Mouse (Mus musculus): ENCODE results near the gene Dap. TPM values are rescaled to one million over a fixed set of nuclear protein-coding genes. Genes with fewer than 3 reads are reported as not detected.
A peak's percentile ranks its signal among the peaks of the same experiment; 100 is the strongest.

Dap gene
- polyA plus RNA-seq, 1 experiment from 2014 or later: 67.2 TPM

DNA sequence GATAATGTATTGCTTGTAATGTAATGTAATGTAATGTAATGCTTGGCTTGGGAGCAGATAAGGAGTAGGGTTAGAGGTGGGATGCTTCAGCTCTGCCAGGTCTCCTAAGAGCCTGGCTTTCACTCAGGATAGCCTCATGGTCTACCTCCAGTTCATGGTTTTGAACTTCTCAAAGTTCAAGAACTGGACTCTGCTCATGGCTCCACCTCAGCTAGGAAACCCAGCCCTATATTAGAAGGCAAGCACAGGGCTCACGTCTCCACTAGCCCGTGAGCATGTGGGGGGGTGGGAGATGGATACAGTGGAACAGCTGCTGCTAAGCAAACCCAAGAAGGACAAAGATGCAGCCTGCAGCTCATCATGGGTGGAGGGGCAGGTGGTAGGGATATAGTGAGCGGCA, 61.6 kb downstream of the Dap start:
- ATAC-seq (ENCODE audit: insufficient number of reproducible peaks, low FRiP score, low TSS enrichment, low read depth): no peak
- H3K4me1 ChIP-seq (ENCODE audit: control insufficient read depth, insufficient read depth, low read length): no peaks in the 10 kb centered on the region

GRCm38 (mm10) chr15:31292627-31293026, 68.5 kb downstream of the Dap start:
- WGBS: 13% methylated on average over 3 of the region's 3 CpGs
- no peaks in the 10 kb centered on the region for H3K9me3 ChIP-seq (ENCODE audit: control insufficient read depth, low read length)
- no peak overlapping the region for H3K9ac ChIP-seq (ENCODE audit: low read length)
- H3K4me1 ChIP-seq (ENCODE audit: control insufficient read depth, insufficient read depth, low read length): peaks cover 15% of the 10 kb centered on the region; the same call in 1 of the 2 replicates
- DNase-seq (ENCODE audit: low spot score) (no peak), ATAC-seq (ENCODE audit: insufficient number of reproducible peaks, low FRiP score, low TSS enrichment, low read depth) (0 out of 2 replicates have a peak, but pooled peaks have one; percentile 47)
- H3K36me3 ChIP-seq (ENCODE audit: control insufficient read depth, insufficient read depth, low read length): no peaks in the 10 kb centered on the region
- H3K4me2 ChIP-seq (ENCODE audit: low read depth, severe bottlenecking): no peak overlapping the region
- no peak overlapping the region for H3K4me3 ChIP-seq (ENCODE audit: low read depth, low read length)
- H3K27me3 ChIP-seq (ENCODE audit: control insufficient read depth, insufficient read depth, low read length): peaks cover 10% of the 10 kb centered on the region
- no peak overlapping the region for H3K27ac ChIP-seq (replicated peaks; ENCODE audit: low read depth, low read length)

More for the DNA sequence above, 61.6 kb downstream of the Dap start:
- H3K27ac ChIP-seq (replicated peaks; ENCODE audit: low read depth, low read length): no peak overlapping the region
- no peaks in the 10 kb centered on the region for H3K9me3 ChIP-seq (ENCODE audit: control insufficient read depth, low read length)
- no peaks in the 10 kb centered on the region for H3K36me3 ChIP-seq (ENCODE audit: control insufficient read depth, insufficient read depth, low read length)
- no peak for DNase-seq (ENCODE audit: low spot score)
- WGBS: 86% methylated on average over 3 of the region's 3 CpGs
- H3K27me3 ChIP-seq (ENCODE audit: control insufficient read depth, insufficient read depth, low read length): no peaks in the 10 kb centered on the region
- H3K9ac ChIP-seq (ENCODE audit: low read length): no peak overlapping the region
- H3K4me2 ChIP-seq (ENCODE audit: low read depth, severe bottlenecking): no peak overlapping the region
- H3K4me3 ChIP-seq (ENCODE audit: low read depth, low read length): no peak overlapping the region

DNA sequence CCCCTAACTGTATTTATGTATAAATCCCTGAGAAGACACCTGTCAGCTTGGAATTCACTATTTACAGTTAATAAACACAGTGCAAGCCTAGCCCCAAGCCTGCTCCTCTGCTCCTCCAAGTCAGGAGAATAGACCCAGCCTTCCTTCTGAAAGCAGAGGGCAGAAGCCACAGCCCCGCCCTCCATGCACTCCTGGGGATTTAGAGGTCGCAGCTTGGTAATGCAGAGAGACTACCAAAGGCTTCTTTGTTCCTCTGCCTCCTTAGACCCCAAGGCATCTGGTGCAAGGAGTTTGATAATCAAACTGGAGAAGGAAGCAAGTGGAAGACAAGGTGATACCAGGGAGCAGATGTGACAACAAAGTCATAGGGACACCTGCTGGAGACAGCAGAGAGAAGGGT, 70.2 kb downstream of the Dap start:
- Histone ChIP-seq H3K36me3 (ENCODE audit: control insufficient read depth, insufficient read depth, low read length) (no peaks in the 10 kb centered on the region), H3K27me3 (ENCODE audit: control insufficient read depth, insufficient read depth, low read length) (peaks cover 20% of the 10 kb centered on the region)

GRCm38 (mm10) chr15:31296882-31297776, 73.0 kb downstream of the Dap start:
- Histone ChIP-seq H3K36me3 (ENCODE audit: control insufficient read depth, insufficient read depth, low read length) (no peaks in the 10 kb centered on the region), H3K4me3 (ENCODE audit: low read depth, low read length) (0 out of 2 replicates have a peak overlapping the region, but pooled peaks have one; percentile 12), H3K4me2 (ENCODE audit: low read depth, severe bottlenecking) (peak overlapping the region; percentile 42), H3K27ac (replicated peaks; ENCODE audit: low read depth, low read length) (no peak overlapping the region), H3K9me3 (ENCODE audit: control insufficient read depth, low read length) (no peaks in the 10 kb centered on the region), H3K9ac (ENCODE audit: low read length) (peak overlapping the region; percentile 17; the same call in 1 of the 2 replicates), H3K4me1 (ENCODE audit: control insufficient read depth, insufficient read depth, low read length) (peaks cover 15% of the 10 kb centered on the region; the same call in 1 of the 2 replicates), H3K27me3 (ENCODE audit: control insufficient read depth, insufficient read depth, low read length) (peaks cover 20% of the 10 kb centered on the region)
- ATAC-seq (ENCODE audit: insufficient number of reproducible peaks, low FRiP score, low TSS enrichment, low read depth) (no peak), DNase-seq (ENCODE audit: low spot score) (peak; percentile 48)
- WGBS: 6% methylated on average over 40 of the region's 40 CpGs

More for the DNA sequence above, 70.2 kb downstream of the Dap start:
- H3K9me3 ChIP-seq (ENCODE audit: control insufficient read depth, low read length): no peaks in the 10 kb centered on the region
- whole genome bisulfite sequencing: 15% methylated on average over 2 of the region's 2 CpGs
- no peak overlapping the region for H3K27ac ChIP-seq (replicated peaks; ENCODE audit: low read depth, low read length)
- H3K4me3 ChIP-seq (ENCODE audit: low read depth, low read length): no peak overlapping the region
- no peak overlapping the region for H3K9ac ChIP-seq (ENCODE audit: low read length)
- H3K4me1 ChIP-seq (ENCODE audit: control insufficient read depth, insufficient read depth, low read length): peaks cover 15% of the 10 kb centered on the region; the same call in 1 of the 2 replicates
- H3K4me2 ChIP-seq (ENCODE audit: low read depth, severe bottlenecking): no peak overlapping the region
- no peak for ATAC-seq (ENCODE audit: insufficient number of reproducible peaks, low FRiP score, low TSS enrichment, low read depth)
- no peak for DNase-seq (ENCODE audit: low spot score)

DNA sequence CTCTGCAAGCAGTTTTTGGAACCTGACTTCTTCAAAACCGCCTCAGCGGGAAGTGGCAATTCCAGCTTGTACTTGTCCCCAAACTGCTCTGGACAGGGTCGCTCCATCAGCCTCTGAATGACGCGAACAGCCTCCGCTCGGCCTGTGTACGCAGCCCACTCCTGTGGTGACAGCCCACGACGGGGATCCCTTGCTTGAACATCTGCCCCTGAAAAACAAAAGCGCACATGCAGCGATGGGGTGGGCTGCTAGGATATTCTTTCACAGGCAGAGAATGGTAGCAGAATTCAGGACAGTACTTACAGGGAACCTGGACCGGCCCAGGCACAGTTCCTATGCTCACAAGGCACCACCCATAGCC, 73.6 kb downstream of the Dap start:
- no peak overlapping the region for H3K9ac ChIP-seq (ENCODE audit: low read length)
- H3K27ac ChIP-seq (replicated peaks; ENCODE audit: low read depth, low read length): no peak overlapping the region
- no peaks in the 10 kb centered on the region for H3K9me3 ChIP-seq (ENCODE audit: control insufficient read depth, low read length)
- H3K4me3 ChIP-seq (ENCODE audit: low read depth, low read length): 0 out of 2 replicates have a peak overlapping the region, but pooled peaks have one; percentile 12
- peak overlapping the region; percentile 42 for H3K4me2 ChIP-seq (ENCODE audit: low read depth, severe bottlenecking)
- peaks cover 20% of the 10 kb centered on the region for H3K27me3 ChIP-seq (ENCODE audit: control insufficient read depth, insufficient read depth, low read length)
- peak; percentile 45 for DNase-seq (ENCODE audit: low spot score)
- 26% methylated on average over 13 of the region's 13 CpGs for WGBS
- peaks cover 12% of the 10 kb centered on the region; the same call in 1 of the 2 replicates for H3K4me1 ChIP-seq (ENCODE audit: control insufficient read depth, insufficient read depth, low read length)
- ATAC-seq (ENCODE audit: insufficient number of reproducible peaks, low FRiP score, low TSS enrichment, low read depth): no peak
- H3K36me3 ChIP-seq (ENCODE audit: control insufficient read depth, insufficient read depth, low read length): no peaks in the 10 kb centered on the region

GRCm38 (mm10) chr15:31299258-31299917, 75.3 kb downstream of the Dap start:
- peaks cover 20% of the 10 kb centered on the region for H3K27me3 ChIP-seq (ENCODE audit: control insufficient read depth, insufficient read depth, low read length)
- 58% methylated on average over 6 of the region's 6 CpGs for WGBS

GRCm38 (mm10) chr15:31302293-31302990, 78.3 kb downstream of the Dap start:
- Histone ChIP-seq H3K4me1 (ENCODE audit: control insufficient read depth, insufficient read depth, low read length) (peaks cover 1% of the 10 kb centered on the region; the same call in 1 of the 2 replicates), H3K27ac (replicated peaks; ENCODE audit: low read depth, low read length) (no peak overlapping the region), H3K9ac (ENCODE audit: low read length) (no peak overlapping the region), H3K36me3 (ENCODE audit: control insufficient read depth, insufficient read depth, low read length) (no peaks in the 10 kb centered on the region), H3K4me2 (ENCODE audit: low read depth, severe bottlenecking) (no peak overlapping the region), H3K9me3 (ENCODE audit: control insufficient read depth, low read length) (no peaks in the 10 kb centered on the region), H3K27me3 (ENCODE audit: control insufficient read depth, insufficient read depth, low read length) (peaks cover 12% of the 10 kb centered on the region), H3K4me3 (ENCODE audit: low read depth, low read length) (no peak overlapping the region)
- WGBS: 70% methylated on average over 12 of the region's 12 CpGs
- ATAC-seq (ENCODE audit: insufficient number of reproducible peaks, low FRiP score, low TSS enrichment, low read depth): no peak
- no peak for DNase-seq (ENCODE audit: low spot score)

More at GRCm38 (mm10) chr15:31299258-31299917, 75.3 kb downstream of the Dap start:
- DNase-seq (ENCODE audit: low spot score) (no peak), ATAC-seq (ENCODE audit: insufficient number of reproducible peaks, low FRiP score, low TSS enrichment, low read depth) (no peak)
- H3K9ac ChIP-seq (ENCODE audit: low read length): no peak overlapping the region
- no peak overlapping the region for H3K27ac ChIP-seq (replicated peaks; ENCODE audit: low read depth, low read length)
- H3K4me1 ChIP-seq (ENCODE audit: control insufficient read depth, insufficient read depth, low read length): peaks cover 8% of the 10 kb centered on the region; the same call in 1 of the 2 replicates
- no peaks in the 10 kb centered on the region for H3K36me3 ChIP-seq (ENCODE audit: control insufficient read depth, insufficient read depth, low read length)
- no peak overlapping the region for H3K4me2 ChIP-seq (ENCODE audit: low read depth, severe bottlenecking)
- H3K4me3 ChIP-seq (ENCODE audit: low read depth, low read length): no peak overlapping the region
- no peaks in the 10 kb centered on the region for H3K9me3 ChIP-seq (ENCODE audit: control insufficient read depth, low read length)

GRCm38 (mm10) chr15:31304302-31304701, 80.2 kb downstream of the Dap start:
- 82% methylated on average over 3 of the region's 3 CpGs for WGBS
- H3K36me3 ChIP-seq (ENCODE audit: control insufficient read depth, insufficient read depth, low read length): no peaks in the 10 kb centered on the region
- ATAC-seq (ENCODE audit: insufficient number of reproducible peaks, low FRiP score, low TSS enrichment, low read depth): no peak

More at GRCm38 (mm10) chr15:31304302-31304701, 80.2 kb downstream of the Dap start:
- Histone ChIP-seq H3K4me1 (ENCODE audit: control insufficient read depth, insufficient read depth, low read length) (no peaks in the 10 kb centered on the region; the same call in 1 of the 2 replicates), H3K4me3 (ENCODE audit: low read depth, low read length) (no peak overlapping the region), H3K9ac (ENCODE audit: low read length) (no peak overlapping the region), H3K9me3 (ENCODE audit: control insufficient read depth, low read length) (no peaks in the 10 kb centered on the region; the same call in 1 of the 2 replicates), H3K4me2 (ENCODE audit: low read depth, severe bottlenecking) (no peak overlapping the region), H3K27ac (replicated peaks; ENCODE audit: low read depth, low read length) (no peak overlapping the region), H3K27me3 (ENCODE audit: control insufficient read depth, insufficient read depth, low read length) (no peaks in the 10 kb centered on the region)
- DNase-seq (ENCODE audit: low spot score): no peak
